Mouse (Mus musculus): ENCODE data around the gene Lpcat4. TPM values are rescaled to one million over a fixed set of nuclear protein-coding genes. Genes with fewer than 3 reads are reported as not detected.
A peak's percentile ranks its signal among the peaks of the same experiment; 100 is the strongest.

The Lpcat4 gene
- polyA plus RNA-seq, 1 experiment from 2014 or later, result 10.8 TPM

GRCm38 (mm10) chr2:112239935-112240721 lies 860 bp downstream of the Lpcat4 start:
- peak; percentile 64 for DNase-seq (ENCODE audit: extremely low spot score, low spot score)
- under 1% methylated on average over 28 of the region's 28 CpGs for WGBS
- Histone ChIP-seq H3K27ac (peak overlapping the region; percentile 96), H3K36me3 (replicated peaks) (peaks cover 26% of the 10 kb centered on the region), H3K27me3 (ENCODE audit: poor library complexity, severe bottlenecking) (peaks cover 13% of the 10 kb centered on the region), H3K4me1 (peaks cover 42% of the 10 kb centered on the region), H3K4me3 (peak overlapping the region; percentile 79), H3K9me3 (no peaks in the 10 kb centered on the region)

- peaks cover 13% of the 10 kb centered on the region for H3K27me3 ChIP-seq (ENCODE audit: poor library complexity, severe bottlenecking)
- no peak for DNase-seq (ENCODE audit: extremely low spot score, low spot score)
- 84% methylated on average over 14 of the region's 14 CpGs for WGBS
- H3K9me3 ChIP-seq, result no peaks in the 10 kb centered on the region
- no peak overlapping the region for H3K4me3 ChIP-seq
- peaks cover 42% of the 10 kb centered on the region for H3K4me1 ChIP-seq
- H3K27ac ChIP-seq, result no peak overlapping the region
- peaks cover 42% of the 10 kb centered on the region for H3K36me3 ChIP-seq (replicated peaks)
Observed at GRCm38 (mm10) chr2:112241787-112242186, 2.5 kb downstream of the Lpcat4 start.

- Histone ChIP-seq H3K4me3 (no peak overlapping the region), H3K27ac (no peak overlapping the region), H3K27me3 (ENCODE audit: poor library complexity, severe bottlenecking) (0 out of 2 replicates have a peak, but pooled peaks cover 4% of the 10 kb centered on the region), H3K4me1 (peaks cover 22% of the 10 kb centered on the region), H3K36me3 (replicated peaks) (peaks cover 45% of the 10 kb centered on the region), H3K9me3 (no peaks in the 10 kb centered on the region)
- 91% methylated on average over 5 of the region's 5 CpGs for WGBS
- DNase-seq (ENCODE audit: extremely low spot score, low spot score), result no peak
Observed at GRCm38 (mm10) chr2:112245307-112245706, 6.0 kb downstream of the Lpcat4 start.

- H3K36me3 ChIP-seq (replicated peaks), result peaks cover 45% of the 10 kb centered on the region
- H3K9me3 ChIP-seq, result no peaks in the 10 kb centered on the region
- 0 out of 2 replicates have a peak, but pooled peaks cover 2% of the 10 kb centered on the region for H3K27me3 ChIP-seq (ENCODE audit: poor library complexity, severe bottlenecking)
- no peak overlapping the region for H3K4me3 ChIP-seq
- DNase-seq (ENCODE audit: extremely low spot score, low spot score), result no peak
- H3K4me1 ChIP-seq, result peaks cover 13% of the 10 kb centered on the region; the same call in 1 of the 2 replicates
- no peak overlapping the region for H3K27ac ChIP-seq
- WGBS, result 94% methylated on average over 6 of the region's 6 CpGs
Observed at GRCm38 (mm10) chr2:112246193-112246592, 6.9 kb downstream of the Lpcat4 start.

- H3K4me1 ChIP-seq, result peaks cover 8% of the 10 kb centered on the region
- no peaks in the 10 kb centered on the region for H3K9me3 ChIP-seq
- 87% methylated on average over 10 of the region's 10 CpGs for WGBS
- no peaks in the 10 kb centered on the region for H3K27me3 ChIP-seq (ENCODE audit: poor library complexity, severe bottlenecking)
- DNase-seq (ENCODE audit: extremely low spot score, low spot score), result no peak
- H3K36me3 ChIP-seq (replicated peaks), result peaks cover 42% of the 10 kb centered on the region
- no peak overlapping the region for H3K27ac ChIP-seq
- no peak overlapping the region for H3K4me3 ChIP-seq
Observed at GRCm38 (mm10) chr2:112247323-112247722, 8.1 kb downstream of the Lpcat4 start.

- Histone ChIP-seq H3K27ac (no peak overlapping the region), H3K4me3 (no peak overlapping the region), H3K36me3 (replicated peaks) (peaks cover 19% of the 10 kb centered on the region), H3K9me3 (no peaks in the 10 kb centered on the region), H3K4me1 (peaks cover 4% of the 10 kb centered on the region), H3K27me3 (ENCODE audit: poor library complexity, severe bottlenecking) (no peaks in the 10 kb centered on the region)
- WGBS, result 89% methylated on average over 10 of the region's 10 CpGs
- DNase-seq (ENCODE audit: extremely low spot score, low spot score), result no peak
Observed at GRCm38 (mm10) chr2:112249780-112250453, 10.6 kb downstream of the Lpcat4 start.

- H3K27ac ChIP-seq, result no peak overlapping the region
- H3K9me3 ChIP-seq, result no peaks in the 10 kb centered on the region
- no peak overlapping the region for H3K4me3 ChIP-seq
- no peaks in the 10 kb centered on the region for H3K27me3 ChIP-seq (ENCODE audit: poor library complexity, severe bottlenecking)
- 79% methylated on average over 7 of the region's 7 CpGs for WGBS
- H3K36me3 ChIP-seq (replicated peaks), result no peaks in the 10 kb centered on the region
- DNase-seq (ENCODE audit: extremely low spot score, low spot score), result no peak
- H3K4me1 ChIP-seq, result peaks cover 4% of the 10 kb centered on the region
Observed at GRCm38 (mm10) chr2:112254675-112255515, 15.6 kb downstream of the Lpcat4 start.

- H3K4me3 ChIP-seq, result no peak within 1 kb of the TSS
- DNase-seq (ENCODE audit: extremely low spot score, low spot score), result no peak
- no peaks in the 10 kb centered on the region for H3K9me3 ChIP-seq
- no peaks in the 10 kb centered on the region for H3K27me3 ChIP-seq (ENCODE audit: poor library complexity, severe bottlenecking)
- H3K36me3 ChIP-seq (replicated peaks), result peaks cover 4% of the 10 kb centered on the region; the same call in 1 of the 2 replicates
- peaks cover 11% of the 10 kb centered on the region for H3K4me1 ChIP-seq
- 75% methylated on average over 10 of the region's 10 CpGs for WGBS
- no peak within 1 kb of the TSS for H3K27ac ChIP-seq
Observed at GRCm38 (mm10) chr2:112259241-112259962, 20.1 kb downstream of the Lpcat4 start, which contains the start of gene Nutm1. Nutm1 (minus strand) TSS chr2:112259291.

GRCm38 (mm10) chr2:112261748-112262653 lies 22.7 kb downstream of the Lpcat4 start, which contains the start of gene Nop10:
Nop10 (plus strand) TSS chr2:112261926.
- peak; percentile 82 for DNase-seq (ENCODE audit: extremely low spot score, low spot score)
- Histone ChIP-seq H3K27me3 (ENCODE audit: poor library complexity, severe bottlenecking) (no peaks in the 10 kb centered on the region), H3K4me3 (peak within 1 kb of the TSS; percentile 64), H3K9me3 (no peaks in the 10 kb centered on the region), H3K4me1 (peaks cover 31% of the 10 kb centered on the region), H3K36me3 (replicated peaks) (peaks cover 4% of the 10 kb centered on the region; the same call in 1 of the 2 replicates), H3K27ac (peak within 1 kb of the TSS; percentile 84)
- under 1% methylated on average over 36 of the region's 36 CpGs for WGBS

- DNase-seq (ENCODE audit: extremely low spot score, low spot score), result no peak
- Histone ChIP-seq H3K36me3 (replicated peaks) (peaks cover 4% of the 10 kb centered on the region; the same call in 1 of the 2 replicates), H3K4me3 (peak overlapping the region; percentile 64), H3K27me3 (ENCODE audit: poor library complexity, severe bottlenecking) (no peaks in the 10 kb centered on the region), H3K4me1 (peaks cover 37% of the 10 kb centered on the region), H3K9me3 (no peaks in the 10 kb centered on the region), H3K27ac (peak overlapping the region; percentile 84)
- 44% methylated on average over 4 of the region's 4 CpGs for WGBS
Observed at GRCm38 (mm10) chr2:112262779-112263295, 23.6 kb downstream of the Lpcat4 start.

- WGBS, result 85% methylated on average over 4 of the region's 4 CpGs
- Histone ChIP-seq H3K36me3 (replicated peaks) (peaks cover 4% of the 10 kb centered on the region; the same call in 1 of the 2 replicates), H3K27me3 (ENCODE audit: poor library complexity, severe bottlenecking) (no peaks in the 10 kb centered on the region), H3K4me1 (peaks cover 37% of the 10 kb centered on the region), H3K4me3 (no peak overlapping the region), H3K27ac (no peak overlapping the region), H3K9me3 (no peaks in the 10 kb centered on the region)
- no peak for DNase-seq (ENCODE audit: extremely low spot score, low spot score)
Observed at GRCm38 (mm10) chr2:112264364-112264763, 25.1 kb downstream of the Lpcat4 start.

Measured in forebrain, embryonic 10.5 days (tissue).